Mouse (Mus musculus): ENCODE data around the gene Scyl2. TPM values are rescaled to one million over a fixed set of nuclear protein-coding genes. Genes with fewer than 3 reads are reported as not detected.

Scyl2 gene
- 0.29 and 1.3 TPM in 2 replicates for polyA plus RNA-seq (2012)

GRCm38 (mm10) chr10:89686139-89686808 lies at the start of gene Scyl2:
Gene Scyl2 (minus strand): TSS chr10:89686285.
- Histone ChIP-seq H3K9me3 (ENCODE audit: control insufficient read depth, low read length) (no peaks in the 10 kb centered on the region), H3K27me3 (ENCODE audit: control insufficient read depth) (no peaks in the 10 kb centered on the region), H3K36me3 (ENCODE audit: control insufficient read depth) (peaks cover 10% of the 10 kb centered on the region), H3K4me3 (replicated peaks) (peak within 1 kb of the TSS; percentile 97), H3K4me1 (ENCODE audit: control insufficient read depth) (peaks cover 65% of the 10 kb centered on the region)
- TF ChIP-seq TAL1 (IDR thresholded peaks at IDR 0.05; ENCODE audit: low read length) (no peak), GATA1 (IDR thresholded peaks at IDR 0.05; ENCODE audit: low read length) (no peak)

- H3K27me3 ChIP-seq (ENCODE audit: control insufficient read depth) = no peaks in the 10 kb centered on the region
Observed at GRCm38 (mm10) chr10:89732001-89732794, 46.1 kb upstream of the Scyl2 start, which contains the start of gene Actr6. Gene Actr6 (minus strand): TSS chr10:89732295.

GRCm38 (mm10) chr10:89731341-89731740 lies 45.3 kb upstream of the Scyl2 start:
- Histone ChIP-seq H3K9me3 (ENCODE audit: control insufficient read depth, low read length) (no peaks in the 10 kb centered on the region), H3K4me1 (ENCODE audit: control insufficient read depth) (peaks cover 24% of the 10 kb centered on the region)
- TF ChIP-seq GATA1 (IDR thresholded peaks at IDR 0.05; ENCODE audit: low read length) = no peak
- no peak for TF ChIP-seq TAL1 (IDR thresholded peaks at IDR 0.05; ENCODE audit: low read length)

More at GRCm38 (mm10) chr10:89732001-89732794, 46.1 kb upstream of the Scyl2 start, which contains the start of gene Actr6:
- TF ChIP-seq TAL1 (IDR thresholded peaks at IDR 0.05; ENCODE audit: low read length) (no peak), GATA1 (IDR thresholded peaks at IDR 0.05; ENCODE audit: low read length) (no peak)
- H3K4me3 ChIP-seq (replicated peaks) = peak within 1 kb of the TSS; percentile 70
- H3K9me3 ChIP-seq (ENCODE audit: control insufficient read depth, low read length) = no peaks in the 10 kb centered on the region
- H3K36me3 ChIP-seq (ENCODE audit: control insufficient read depth) = peaks cover 4% of the 10 kb centered on the region
- peaks cover 24% of the 10 kb centered on the region for H3K4me1 ChIP-seq (ENCODE audit: control insufficient read depth)

GRCm38 (mm10) chr10:89730386-89730785 lies 44.3 kb upstream of the Scyl2 start:
- no peaks in the 10 kb centered on the region for H3K27me3 ChIP-seq (ENCODE audit: control insufficient read depth)
- H3K36me3 ChIP-seq (ENCODE audit: control insufficient read depth) = peaks cover 19% of the 10 kb centered on the region
- H3K9me3 ChIP-seq (ENCODE audit: control insufficient read depth, low read length) = no peaks in the 10 kb centered on the region
- H3K4me1 ChIP-seq (ENCODE audit: control insufficient read depth) = peaks cover 24% of the 10 kb centered on the region
- H3K4me3 ChIP-seq (replicated peaks) = no peak overlapping the region
- TF ChIP-seq TAL1 (IDR thresholded peaks at IDR 0.05; ENCODE audit: low read length) (no peak), GATA1 (IDR thresholded peaks at IDR 0.05; ENCODE audit: low read length) (no peak)

More at GRCm38 (mm10) chr10:89731341-89731740, 45.3 kb upstream of the Scyl2 start:
- Histone ChIP-seq H3K27me3 (ENCODE audit: control insufficient read depth) (no peaks in the 10 kb centered on the region), H3K36me3 (ENCODE audit: control insufficient read depth) (peaks cover 10% of the 10 kb centered on the region), H3K4me3 (replicated peaks) (peak overlapping the region; percentile 70)

GRCm38 (mm10) chr10:89722247-89723195 lies 36.4 kb upstream of the Scyl2 start:
- no peaks in the 10 kb centered on the region for H3K27me3 ChIP-seq (ENCODE audit: control insufficient read depth)
- no peak overlapping the region for H3K4me3 ChIP-seq (replicated peaks)
- no peaks in the 10 kb centered on the region for H3K4me1 ChIP-seq (ENCODE audit: control insufficient read depth)
- TF ChIP-seq TAL1 (IDR thresholded peaks at IDR 0.05; ENCODE audit: low read length) = no peak
- peaks cover 49% of the 10 kb centered on the region for H3K36me3 ChIP-seq (ENCODE audit: control insufficient read depth)
- H3K9me3 ChIP-seq (ENCODE audit: control insufficient read depth, low read length) = no peaks in the 10 kb centered on the region

- Histone ChIP-seq H3K4me1 (ENCODE audit: control insufficient read depth) (no peaks in the 10 kb centered on the region), H3K9me3 (ENCODE audit: control insufficient read depth, low read length) (no peaks in the 10 kb centered on the region), H3K36me3 (ENCODE audit: control insufficient read depth) (peaks cover 42% of the 10 kb centered on the region), H3K27me3 (ENCODE audit: control insufficient read depth) (no peaks in the 10 kb centered on the region), H3K4me3 (replicated peaks) (no peak overlapping the region)
- TF ChIP-seq TAL1 (IDR thresholded peaks at IDR 0.05; ENCODE audit: low read length) (no peak), GATA1 (IDR thresholded peaks at IDR 0.05; ENCODE audit: low read length) (no peak)
Observed at GRCm38 (mm10) chr10:89720796-89721195, 34.7 kb upstream of the Scyl2 start.

GRCm38 (mm10) chr10:89720252-89720651 lies 34.2 kb upstream of the Scyl2 start:
- H3K27me3 ChIP-seq (ENCODE audit: control insufficient read depth) = no peaks in the 10 kb centered on the region
- TF ChIP-seq TAL1 (IDR thresholded peaks at IDR 0.05; ENCODE audit: low read length) (no peak), GATA1 (IDR thresholded peaks at IDR 0.05; ENCODE audit: low read length) (no peak)
- no peak overlapping the region for H3K4me3 ChIP-seq (replicated peaks)
- H3K36me3 ChIP-seq (ENCODE audit: control insufficient read depth) = peaks cover 41% of the 10 kb centered on the region
- no peaks in the 10 kb centered on the region for H3K4me1 ChIP-seq (ENCODE audit: control insufficient read depth)
- H3K9me3 ChIP-seq (ENCODE audit: control insufficient read depth, low read length) = no peaks in the 10 kb centered on the region

GRCm38 (mm10) chr10:89714910-89715309 lies 28.8 kb upstream of the Scyl2 start:
- Histone ChIP-seq H3K4me3 (replicated peaks) (no peak overlapping the region), H3K27me3 (ENCODE audit: control insufficient read depth) (no peaks in the 10 kb centered on the region), H3K36me3 (ENCODE audit: control insufficient read depth) (peaks cover 45% of the 10 kb centered on the region), H3K4me1 (ENCODE audit: control insufficient read depth) (no peaks in the 10 kb centered on the region), H3K9me3 (ENCODE audit: control insufficient read depth, low read length) (no peaks in the 10 kb centered on the region)
- no peak for TF ChIP-seq GATA1 (IDR thresholded peaks at IDR 0.05; ENCODE audit: low read length)
